Mouse (Mus musculus) small intestine, adult 2 months (tissue): Measurements from ENCODE around the gene Hspb11. TPM values are rescaled to one million over a fixed set of nuclear protein-coding genes. Genes with fewer than 3 reads are reported as not detected.

Source experiments
- H3K27ac ChIP-seq: fragments of 200-500 bp; 2 replicates; pipeline ENCODE4 v1.5.1; 2012; ENCODE audit warnings: low read depth, low read length, control low read depth, inconsistent platforms; ENCODE audit not compliant: insufficient read depth
- H3K27me3 ChIP-seq: fragments of 200-500 bp; 2 replicates; pipeline ENCODE4 v1.6.1; 2012; ENCODE audit warnings: mild to moderate bottlenecking, moderate library complexity, low read length, inconsistent platforms; ENCODE audit not compliant: control insufficient read depth, insufficient read depth
- H3K36me3 ChIP-seq: fragments of 200-500 bp; 2 replicates; pipeline ENCODE4 v1.6.1; 2012; ENCODE audit warnings: mild to moderate bottlenecking, low read length, control low read depth, inconsistent platforms; ENCODE audit not compliant: control insufficient read depth, insufficient read depth
- H3K4me1 ChIP-seq: fragments of 200-500 bp; 2 replicates; pipeline ENCODE4 v1.6.1; 2012; ENCODE audit warnings: low read length, inconsistent platforms, mixed read lengths; ENCODE audit not compliant: control insufficient read depth, insufficient read depth, insufficient read length
- H3K4me3 ChIP-seq: fragments of 200-500 bp; 2 replicates; pipeline ENCODE4 v1.5.1; 2012; ENCODE audit warnings: low read depth, mild to moderate bottlenecking, control low read depth, inconsistent platforms, low read length, moderate library complexity
- CTCF ChIP-seq: fragments of 200-500 bp; IDR thresholded peaks from 2 replicates; pipeline ENCODE4 v1.5.1; 2012; ENCODE audit warnings: low read depth, mild to moderate bottlenecking, control low read depth, inconsistent platforms, low read length, moderate library complexity, mixed read lengths; ENCODE audit not compliant: insufficient replicate concordance, insufficient read length; ENCODE audit errors: extremely low read depth
- POLR2A ChIP-seq: fragments of 200-500 bp; IDR thresholded peaks from 2 replicates; pipeline ENCODE4 v1.6.1; 2012; ENCODE audit warnings: low read depth, mild to moderate bottlenecking, control low read depth, inconsistent platforms, low read length, moderate library complexity
- WGBS: fragments of 180-500 bp; shearing (Covaris S2); methylation state at CpG from one replicate; pipeline ENCODE4 v1.1.7; 2018; 5-methylcytosine and 5-hydroxymethylcytosine counted together
- polyA plus RNA-seq: library from polyadenylated mRNA; depleted of rRNA; stranded (reverse); fragments of >200 nt; gene quantifications from 2 replicates; pipeline ENCODE4 v1.2.3, GENCODE M21; 2012

Gene Hspb11
- polyA plus RNA-seq, 1 experiment = 0.65 TPM

DNA sequence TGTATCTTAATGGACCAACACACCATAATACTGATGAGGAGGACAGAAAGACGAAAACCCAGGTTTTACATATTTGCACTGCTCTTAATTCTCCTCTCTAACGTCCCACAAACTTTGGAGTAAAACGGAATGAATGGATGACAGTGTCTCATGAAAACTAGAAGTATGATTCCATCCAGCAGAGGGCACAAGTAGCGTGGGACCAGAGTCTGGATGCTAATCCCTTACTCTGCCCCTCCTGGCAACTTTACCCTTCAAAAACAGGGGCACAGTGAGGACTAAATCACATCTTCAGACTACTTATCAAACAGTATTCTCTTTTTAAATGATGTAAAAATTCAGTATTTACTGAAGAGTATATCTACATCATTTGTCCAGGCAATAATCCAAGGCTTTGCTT lies 2.9 kb upstream of the Hspb11 start:
- Histone ChIP-seq H3K4me3 (no peak overlapping the region), H3K27me3 (no peaks in the 10 kb centered on the region), H3K4me1 (peaks cover 6% of the 10 kb centered on the region; the same call in 1 of the 2 replicates), H3K27ac (no peak overlapping the region), H3K36me3 (peaks cover 9% of the 10 kb centered on the region)
- no peak for TF ChIP-seq POLR2A
- peak; percentile 58; the same call in 1 of the 2 replicates for TF ChIP-seq CTCF
- WGBS = 18% methylated on average over 4 of the region's 4 CpGs

DNA sequence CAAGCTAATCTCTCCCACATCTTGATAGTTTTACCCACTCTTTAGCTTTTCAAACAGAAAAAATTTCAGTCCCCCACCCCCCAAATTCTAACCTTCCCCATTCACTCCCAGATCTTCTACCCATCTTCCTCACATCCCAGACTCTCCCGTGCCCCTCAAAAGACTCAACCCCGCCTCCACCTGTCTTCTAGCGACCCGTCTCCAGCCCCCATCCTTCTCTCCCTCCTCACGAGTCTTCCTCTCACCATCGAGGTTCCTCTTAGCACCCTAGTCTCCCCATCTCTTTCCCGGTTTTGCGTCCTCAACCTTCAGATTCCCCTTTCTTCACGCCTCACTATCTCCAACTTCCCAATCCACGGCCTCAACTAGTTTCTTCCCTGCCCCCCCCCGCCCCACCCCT lies 871 bp upstream of the Hspb11 start:
- no peak for TF ChIP-seq POLR2A
- no peak for TF ChIP-seq CTCF
- no peak overlapping the region; the same call in 1 of the 2 replicates for H3K27ac ChIP-seq
- no peaks in the 10 kb centered on the region for H3K36me3 ChIP-seq
- H3K27me3 ChIP-seq = no peaks in the 10 kb centered on the region
- H3K4me3 ChIP-seq = peak overlapping the region; percentile 89
- WGBS = 1% methylated on average over 11 of the region's 11 CpGs
- peaks cover 6% of the 10 kb centered on the region; the same call in 1 of the 2 replicates for H3K4me1 ChIP-seq

GRCm38 (mm10) chr4:107254414-107254813 lies 1.0 kb downstream of the Hspb11 start:
- Histone ChIP-seq H3K36me3 (no peaks in the 10 kb centered on the region), H3K27ac (no peak overlapping the region), H3K27me3 (no peaks in the 10 kb centered on the region), H3K4me3 (no peak overlapping the region), H3K4me1 (peaks cover 6% of the 10 kb centered on the region; the same call in 1 of the 2 replicates)
- TF ChIP-seq CTCF = no peak
- no peak for TF ChIP-seq POLR2A
- 68% methylated on average over 3 of the region's 3 CpGs for WGBS

DNA sequence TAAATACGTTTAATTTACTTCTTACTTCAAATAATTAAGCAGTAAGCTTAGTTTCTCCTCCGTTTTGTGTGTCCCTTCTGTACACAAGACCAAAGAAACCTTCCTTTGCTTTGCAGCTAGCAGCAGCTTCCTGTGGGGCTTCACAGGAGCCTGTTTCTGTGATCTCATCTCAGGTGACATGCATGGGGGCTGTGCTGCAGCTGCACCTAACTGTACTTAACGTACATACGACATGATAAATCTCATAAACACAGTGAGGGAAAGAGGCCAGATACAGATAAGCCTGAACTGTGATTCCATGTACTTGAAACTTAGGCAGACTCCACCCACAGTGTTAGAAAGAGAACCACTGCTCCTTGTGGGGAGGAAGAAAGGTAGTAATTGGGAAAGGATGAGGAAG lies 6.6 kb downstream of the Hspb11 start:
- TF ChIP-seq CTCF (no peak), POLR2A (no peak)
- peaks cover 2% of the 10 kb centered on the region; the same call in 1 of the 2 replicates for H3K4me1 ChIP-seq
- H3K4me3 ChIP-seq = no peak overlapping the region
- WGBS = 27% methylated on average over 4 of the region's 4 CpGs
- H3K27me3 ChIP-seq = no peaks in the 10 kb centered on the region
- H3K27ac ChIP-seq = no peak overlapping the region
- no peaks in the 10 kb centered on the region for H3K36me3 ChIP-seq

- Histone ChIP-seq H3K36me3 (peaks cover 2% of the 10 kb centered on the region; the same call in 1 of the 2 replicates), H3K4me3 (no peak overlapping the region), H3K4me1 (no peaks in the 10 kb centered on the region), H3K27me3 (no peaks in the 10 kb centered on the region), H3K27ac (no peak overlapping the region)
- TF ChIP-seq CTCF (no peak), POLR2A (no peak)
- 73% methylated on average over 4 of the region's 4 CpGs for WGBS
These were observed 20.3 kb downstream of the Hspb11 start for GRCm38 (mm10) chr4:107273683-107274082.

GRCm38 (mm10) chr4:107274511-107274910 lies 21.1 kb downstream of the Hspb11 start:
- H3K27ac ChIP-seq = no peak overlapping the region
- no peak overlapping the region for H3K4me3 ChIP-seq
- WGBS = 67% methylated on average over 5 of the region's 5 CpGs
- TF ChIP-seq CTCF = no peak
- TF ChIP-seq POLR2A = no peak
- peaks cover 2% of the 10 kb centered on the region; the same call in 1 of the 2 replicates for H3K36me3 ChIP-seq
- H3K4me1 ChIP-seq = no peaks in the 10 kb centered on the region
- no peaks in the 10 kb centered on the region for H3K27me3 ChIP-seq

DNA sequence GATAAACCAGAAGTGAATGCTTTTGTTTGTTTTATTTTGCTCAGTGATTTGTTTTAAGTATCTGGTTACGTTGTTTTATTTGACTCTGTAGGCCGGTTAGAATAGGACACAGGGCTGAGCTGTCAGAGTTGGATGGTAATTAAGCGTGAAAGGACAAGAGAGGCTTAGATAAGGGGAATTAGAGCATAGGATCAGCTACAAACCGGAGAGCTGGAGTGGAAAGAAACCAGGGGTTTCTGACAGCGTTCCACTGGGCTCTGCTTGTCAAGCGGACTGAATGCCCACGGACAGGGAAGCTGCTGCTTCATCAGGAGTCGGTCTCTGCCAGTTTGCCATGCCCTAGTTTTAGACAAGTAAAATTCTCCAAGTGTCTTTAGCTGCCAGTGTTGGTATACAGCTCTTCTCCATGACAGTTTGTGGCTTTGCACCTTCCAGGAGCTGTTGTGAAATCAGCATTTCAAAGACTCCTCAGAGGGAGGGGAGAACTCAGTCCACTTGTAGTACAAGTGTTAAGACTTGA lies 24.9 kb downstream of the Hspb11 start:
- WGBS = 78% methylated on average over 8 of the region's 8 CpGs
- TF ChIP-seq CTCF = no peak
- no peak for TF ChIP-seq POLR2A
- Histone ChIP-seq H3K27me3 (no peaks in the 10 kb centered on the region), H3K4me3 (no peak overlapping the region), H3K27ac (no peak overlapping the region), H3K36me3 (peaks cover 2% of the 10 kb centered on the region; the same call in 1 of the 2 replicates), H3K4me1 (no peaks in the 10 kb centered on the region)

DNA sequence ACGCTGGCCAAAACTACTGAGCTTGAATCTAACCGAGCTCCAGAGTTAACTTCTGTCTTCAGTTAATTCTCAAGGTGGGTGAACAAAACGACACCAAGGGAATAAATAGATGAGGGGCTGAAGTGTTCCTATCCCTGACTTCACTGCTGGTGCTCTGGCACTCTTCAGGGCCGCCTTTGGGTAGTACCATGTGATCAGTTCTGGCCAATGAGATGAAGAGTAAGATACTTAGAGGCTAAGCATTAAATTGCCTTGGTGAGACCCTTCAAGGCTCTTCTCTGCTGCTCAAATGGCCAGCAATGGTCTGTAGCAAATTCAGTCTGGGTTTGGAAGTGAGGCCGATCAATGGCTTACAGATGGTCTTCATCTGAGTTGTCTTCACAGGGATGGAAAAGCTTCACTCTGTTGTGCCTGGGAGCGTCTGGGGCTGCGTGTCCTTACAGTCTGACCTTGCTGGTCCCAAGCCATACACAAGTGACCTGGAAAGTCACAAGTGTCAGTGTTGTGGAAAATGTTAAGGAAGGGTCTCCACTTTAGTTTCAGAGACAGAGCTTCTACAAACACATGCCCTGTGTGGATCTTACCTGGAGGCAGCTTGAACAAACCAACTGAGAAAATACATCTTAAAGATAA lies 27.6 kb downstream of the Hspb11 start:
- H3K36me3 ChIP-seq = no peaks in the 10 kb centered on the region
- no peak overlapping the region for H3K27ac ChIP-seq
- no peaks in the 10 kb centered on the region for H3K27me3 ChIP-seq
- H3K4me3 ChIP-seq = no peak overlapping the region
- no peaks in the 10 kb centered on the region; the same call in 1 of the 2 replicates for H3K4me1 ChIP-seq
- WGBS = 90% methylated on average over 7 of the region's 7 CpGs
- TF ChIP-seq CTCF = no peak
- no peak for TF ChIP-seq POLR2A
